26 mouse cellular contexts compared by ENCODE assay signal in genomic region chr14:73087746-73088145, GRCm38 (mm10). TPM values are rescaled to one million over a fixed set of nuclear protein-coding genes. Genes with fewer than 3 reads are reported as not detected.
DNase-seq lines count a peak whose midpoint lies in the region; ATAC-seq and TF ChIP-seq lines count a peak whose summit lies in the region.
"Had no signal": no experiment of that assay in that cellular context is flagged by ENCODE, and none has a peak within 500 bp of the region (broad histone marks: within the 10 kb centered on the region; RNA-seq: fewer than 3 reads in every experiment).

No protein-coding gene starts in this region.

- H3K27me3 ChIP-seq in thymus, adult 2 months (ENCODE audit: control insufficient read depth, insufficient read depth, low read length): no peaks in the 10 kb centered on the region
- H3K27me3 ChIP-seq in forebrain, embryonic 15.5 days: no peaks in the 10 kb centered on the region
- H3K27me3 ChIP-seq: embryonic facial prominence, embryonic 13.5 days; heart, embryonic 13.5 days had no signal

- H3K36me3 ChIP-seq in thymus, adult 2 months (ENCODE audit: control insufficient read depth, insufficient read depth, low read length): no peaks in the 10 kb centered on the region
- no peaks in the 10 kb centered on the region for H3K36me3 ChIP-seq in forebrain, embryonic 15.5 days
- H3K36me3 ChIP-seq: embryonic facial prominence, embryonic 13.5 days; G1E; heart, embryonic 13.5 days; limb, embryonic 10.5 days; midbrain, embryonic 10.5 days had no signal

- ATAC-seq in common myeloid progenitor, adult 5-6 weeks (replicated peaks; ENCODE audit: low read depth, poor library complexity, severe bottlenecking): peak; percentile 45; the same call in 1 of the 2 replicates
- ATAC-seq in megakaryocyte progenitor cell, adult 5-6 weeks (replicated peaks; ENCODE audit: poor library complexity): 0 out of 2 replicates have a peak, but pooled peaks have one; percentile 5
- no peak for ATAC-seq in forebrain, embryonic 15.5 days (replicated peaks)
- ATAC-seq: forebrain, embryonic 16.5 days; hindbrain, embryonic 16.5 days had no signal

- DNase-seq in thymus, adult 2 months: no peak
- no peak for DNase-seq in thymus, adult 18-20 months
- DNase-seq in urinary bladder, postnatal 36 days (ENCODE audit: low spot score in 2 of 2): no peak
- DNase-seq in cerebellum, adult 9-11 months: no peak
- DNase-seq in gastrocnemius, postnatal 4 days (ENCODE audit: low spot score in 2 of 2): no peak
- DNase-seq: cerebellum, adult 9-10 months; gastrocnemius, postnatal 36 days; heart, postnatal 36 days; kidney, adult 2 months; kidney, postnatal 25 days; lung, adult 2 months; retina, postnatal 1 day; right cerebral cortex, postnatal 4 days had no signal

- no peaks in the 10 kb centered on the region for H3K9me3 ChIP-seq in forebrain, embryonic 15.5 days
- H3K9me3 ChIP-seq: embryonic facial prominence, embryonic 13.5 days; G1E; heart, embryonic 13.5 days; limb, embryonic 10.5 days; midbrain, embryonic 10.5 days had no signal

- no peak overlapping the region for H3K4me2 ChIP-seq in forebrain, embryonic 15.5 days (replicated peaks)
- H3K4me2 ChIP-seq: embryonic facial prominence, embryonic 13.5 days; heart, embryonic 13.5 days had no signal

- TF ChIP-seq CTCF in thymus, adult 2 months (IDR thresholded peaks at IDR 0.05; ENCODE audit: borderline replicate concordance, control insufficient read depth, extremely low read depth, insufficient read depth, low read length, poor library complexity): no peak

- TF ChIP-seq POLR2A in thymus, adult 2 months (IDR thresholded peaks at IDR 0.05; ENCODE audit: control insufficient read depth, extremely low read depth, insufficient read depth, low read length, poor library complexity): no peak

- H3K4me1 ChIP-seq in thymus, adult 2 months (replicated peaks; ENCODE audit: control insufficient read depth, insufficient read depth, low read length): peaks cover 11% of the 10 kb centered on the region
- H3K4me1 ChIP-seq in forebrain, embryonic 15.5 days: no peaks in the 10 kb centered on the region
- H3K4me1 ChIP-seq: embryonic facial prominence, embryonic 13.5 days; heart, embryonic 13.5 days; limb, embryonic 10.5 days; midbrain, embryonic 10.5 days had no signal

- H3K4me3 ChIP-seq in thymus, adult 2 months (ENCODE audit: control insufficient read depth, insufficient read depth, low read length): no peak overlapping the region
- H3K4me3 ChIP-seq in forebrain, embryonic 15.5 days: no peak overlapping the region
- H3K4me3 ChIP-seq: embryonic facial prominence, embryonic 13.5 days; heart, embryonic 13.5 days; left cerebral cortex, adult 2 months; limb, embryonic 10.5 days; midbrain, embryonic 10.5 days had no signal

- 9% methylated on average over 5 of the region's 5 CpGs for WGBS in thymus, adult 2 months
- WGBS in forebrain, embryonic 15.5 days: 90% methylated on average over 5 of the region's 5 CpGs

- H3K9ac ChIP-seq in forebrain, embryonic 15.5 days (replicated peaks): no peak overlapping the region
- H3K9ac ChIP-seq: embryonic facial prominence, embryonic 13.5 days; heart, embryonic 13.5 days had no signal

- H3K27ac ChIP-seq in thymus, adult 2 months (ENCODE audit: control insufficient read depth, insufficient read depth, low read length): peak overlapping the region; percentile 43; the same call in 1 of the 2 replicates
- no peak overlapping the region for H3K27ac ChIP-seq in forebrain, embryonic 15.5 days (replicated peaks)
- H3K27ac ChIP-seq: embryonic facial prominence, embryonic 13.5 days; heart, embryonic 13.5 days; left cerebral cortex, adult 2 months; limb, embryonic 10.5 days; midbrain, embryonic 10.5 days had no signal

RNA-seq across cellular contexts. Expression of gene Rcbtb2, which starts 35.1 kb away (rescaled TPM):
- polyA plus RNA-seq in thymus, adult 2 months (2012; rRNA removed): 168 and 169 TPM in 2 replicates
- total RNA-seq in common myeloid progenitor, adult 5-6 weeks (2017): 27.5 and 36.2 TPM in 2 replicates
- total RNA-seq in megakaryocyte progenitor cell, adult 5-6 weeks (2015): 51.8 and 54.3 TPM in 2 replicates
- 25.6 and 31.8 TPM in 2 replicates for total RNA-seq in megakaryocyte progenitor cell, adult 5-6 weeks (2017)
- total RNA-seq in gastrocnemius, postnatal 4 days (2021): 10 to 100 TPM; 44.7 to 45.8 TPM
- 87.5 and 90.8 TPM in 2 replicates for polyA plus RNA-seq in forebrain, embryonic 15.5 days (2015; fragmentation: Nextera tagmentation; extraction: Ambion mirVana)

RNA-seq across cellular contexts. Expression of gene Cysltr2, which starts 38.8 kb away (rescaled TPM):
- polyA plus RNA-seq in thymus, adult 2 months (2012; rRNA removed): 11.8 and 16.9 TPM in 2 replicates
- total RNA-seq in common myeloid progenitor, adult 5-6 weeks (2017): 4.3 and 10.6 TPM in 2 replicates
- total RNA-seq in megakaryocyte progenitor cell, adult 5-6 weeks (2015): 0.44 and 1.8 TPM in 2 replicates
- 0.98 TPM in 1 of 2 replicates, not detected in the other for total RNA-seq in megakaryocyte progenitor cell, adult 5-6 weeks (2017)
- not detected for total RNA-seq in gastrocnemius, postnatal 4 days (2021)
- 0.42 TPM in 1 of 2 replicates, not detected in the other for polyA plus RNA-seq in forebrain, embryonic 15.5 days (2015; fragmentation: Nextera tagmentation; extraction: Ambion mirVana)
- total RNA-seq: gastrocnemius, postnatal 36 days; midbrain, postnatal 0 days had no signal
- polyA plus RNA-seq: C2C12; embryonic facial prominence, embryonic 13.5 days; G1E; heart, embryonic 13.5 days; limb, embryonic 10.5 days; midbrain, embryonic 10.5 days had no signal
